Mouse (Mus musculus): ENCODE data around the gene Spon1.

GRCm38 (mm10) chr7:113924561-113924960, 158.8 kb downstream of the Spon1 start:
- TF ChIP-seq CTCF (IDR thresholded peaks at IDR 0.05; ENCODE audit: borderline replicate concordance, extremely low read depth, insufficient read depth, insufficient read length) (no peak), POLR2A (IDR thresholded peaks at IDR 0.05; ENCODE audit: borderline replicate concordance, extremely low read depth, insufficient read depth, insufficient read length, poor library complexity, severe bottlenecking) (no peak)
